Mouse (Mus musculus) embryo, embryonic 11 days (tissue): Measurements from ENCODE around the gene Mettl16.

Source experiments
- DNase-seq: peaks from one replicate; pipeline ENCODE4 v3.0.0-alpha.2; 2015

Gene Mettl16

DNA sequence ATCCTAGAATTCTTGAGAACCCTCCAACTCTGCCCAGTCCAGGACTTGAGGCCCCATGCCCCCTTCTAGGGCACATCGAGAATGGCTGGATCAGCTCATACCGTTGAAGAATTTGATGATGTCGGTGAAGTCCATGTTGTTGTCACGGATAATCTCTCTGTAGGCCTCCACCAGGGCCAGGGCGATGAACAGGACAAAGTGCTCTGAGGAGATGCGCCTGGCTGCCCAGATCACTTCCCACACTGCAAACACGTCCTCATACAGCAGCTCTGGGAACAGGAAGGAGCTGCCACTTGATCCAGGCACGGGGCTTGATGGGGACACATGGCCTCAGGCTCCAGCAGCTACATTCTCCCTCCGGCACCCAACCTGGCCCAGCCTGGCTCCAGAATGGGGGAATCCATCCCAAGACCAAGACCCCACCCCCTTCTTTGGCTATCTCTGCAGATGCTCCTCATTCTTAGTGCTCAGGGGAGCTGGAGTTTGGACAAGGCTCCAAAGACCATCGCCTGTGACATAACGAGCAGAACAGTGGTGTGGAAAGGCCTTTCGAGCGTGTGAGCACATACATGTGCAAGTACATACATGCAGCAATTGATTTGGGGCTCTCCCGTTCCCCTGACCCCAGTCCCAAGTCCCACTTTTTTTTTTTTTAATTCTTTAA lies 80.5 kb downstream of the Mettl16 start:
- DNase-seq, result no peak

- no peak for DNase-seq
These were observed 87.1 kb downstream of the Mettl16 start for GRCm38 (mm10) chr11:74857756-74858155.

DNA sequence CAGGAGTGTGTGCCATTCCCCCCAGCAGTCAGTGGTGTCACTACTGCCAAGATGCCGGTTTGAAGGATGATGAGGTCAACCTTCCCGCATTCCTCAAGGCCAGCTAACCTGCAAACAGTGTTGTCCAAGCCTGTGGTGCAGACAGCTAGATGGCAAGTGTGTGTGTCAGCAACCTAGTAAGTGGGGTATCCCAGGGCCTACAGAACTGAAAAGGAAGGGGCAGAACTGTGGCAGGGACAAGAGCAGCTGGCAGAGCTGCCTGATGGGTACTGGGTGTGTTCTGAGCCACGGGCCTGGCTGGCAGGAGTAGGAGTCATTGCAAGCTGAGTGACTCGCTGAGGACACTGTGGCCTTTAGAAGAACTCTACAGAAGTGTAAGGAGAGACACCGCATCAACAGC lies 91.5 kb downstream of the Mettl16 start:
- no peak for DNase-seq

GRCm38 (mm10) chr11:74863471-74863870 lies 92.8 kb downstream of the Mettl16 start:
- peak; percentile 47 for DNase-seq

- DNase-seq, result no peak
These were observed 93.8 kb downstream of the Mettl16 start for GRCm38 (mm10) chr11:74864421-74864820.

GRCm38 (mm10) chr11:74865252-74865651 lies 94.6 kb downstream of the Mettl16 start:
- no peak for DNase-seq

DNA sequence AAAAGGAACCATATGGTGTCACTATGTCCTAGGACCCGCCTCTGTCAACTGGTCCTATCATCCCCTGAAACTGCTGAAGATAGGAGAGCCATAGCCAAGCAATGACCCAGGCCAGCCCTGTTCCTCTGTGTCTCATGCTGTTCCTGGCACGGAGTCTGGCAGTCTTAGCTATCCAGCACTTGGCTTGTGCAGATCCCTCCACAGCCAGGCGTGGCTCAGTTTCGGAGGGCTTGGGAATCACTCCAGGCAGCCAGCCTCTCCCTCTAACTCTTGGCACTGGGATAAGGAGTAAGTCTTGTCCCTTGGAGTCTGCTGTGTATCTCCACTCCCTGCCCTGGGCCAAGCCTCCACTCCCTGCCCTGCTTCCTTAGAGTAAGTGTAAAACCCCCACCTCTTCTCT lies 96.0 kb downstream of the Mettl16 start:
- DNase-seq, result no peak

DNA sequence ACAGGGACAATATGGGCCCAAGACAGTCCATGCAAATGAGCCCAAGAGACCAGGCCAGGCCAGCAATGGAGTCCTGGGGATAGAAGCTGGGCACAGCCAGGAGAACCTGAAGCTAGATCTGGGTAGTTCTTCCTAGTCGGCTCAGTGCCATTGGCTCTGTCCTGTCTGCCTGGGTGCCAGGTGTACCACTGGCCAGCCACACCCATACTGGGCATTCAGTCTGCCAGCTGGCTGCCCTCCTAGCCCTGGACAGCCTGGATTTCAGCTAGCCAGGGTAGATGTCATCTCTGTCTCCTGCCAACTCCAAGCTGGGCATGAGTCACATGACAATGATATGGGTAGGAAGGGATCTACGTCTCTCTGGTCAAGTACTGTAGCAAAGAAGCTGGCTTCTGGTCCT lies 96.6 kb downstream of the Mettl16 start:
- no peak for DNase-seq

GRCm38 (mm10) chr11:74868046-74868760 lies 97.6 kb downstream of the Mettl16 start:
- DNase-seq, result no peak

DNA sequence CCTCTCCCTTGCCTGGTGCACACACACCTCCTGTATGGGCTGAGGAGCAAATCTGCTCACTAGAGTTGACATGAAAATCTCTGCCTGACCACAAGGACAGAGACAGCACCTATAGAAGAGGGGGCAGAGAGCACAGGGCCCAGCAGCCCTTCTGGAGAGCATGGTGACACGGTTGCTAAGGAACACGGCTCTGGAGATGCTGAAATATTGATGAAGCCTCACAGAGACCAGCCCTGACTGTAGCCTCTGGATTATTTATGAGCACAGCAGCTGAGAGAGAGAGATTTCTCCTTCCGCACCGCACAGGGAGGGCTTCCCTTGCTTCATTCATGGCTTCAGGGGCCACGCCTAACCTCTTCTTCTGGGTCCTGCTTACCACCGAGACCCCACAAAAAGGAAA lies 99.0 kb downstream of the Mettl16 start:
- DNase-seq, result no peak

- no peak for DNase-seq
These were observed 99.9 kb downstream of the Mettl16 start for GRCm38 (mm10) chr11:74870544-74870943.

DNA sequence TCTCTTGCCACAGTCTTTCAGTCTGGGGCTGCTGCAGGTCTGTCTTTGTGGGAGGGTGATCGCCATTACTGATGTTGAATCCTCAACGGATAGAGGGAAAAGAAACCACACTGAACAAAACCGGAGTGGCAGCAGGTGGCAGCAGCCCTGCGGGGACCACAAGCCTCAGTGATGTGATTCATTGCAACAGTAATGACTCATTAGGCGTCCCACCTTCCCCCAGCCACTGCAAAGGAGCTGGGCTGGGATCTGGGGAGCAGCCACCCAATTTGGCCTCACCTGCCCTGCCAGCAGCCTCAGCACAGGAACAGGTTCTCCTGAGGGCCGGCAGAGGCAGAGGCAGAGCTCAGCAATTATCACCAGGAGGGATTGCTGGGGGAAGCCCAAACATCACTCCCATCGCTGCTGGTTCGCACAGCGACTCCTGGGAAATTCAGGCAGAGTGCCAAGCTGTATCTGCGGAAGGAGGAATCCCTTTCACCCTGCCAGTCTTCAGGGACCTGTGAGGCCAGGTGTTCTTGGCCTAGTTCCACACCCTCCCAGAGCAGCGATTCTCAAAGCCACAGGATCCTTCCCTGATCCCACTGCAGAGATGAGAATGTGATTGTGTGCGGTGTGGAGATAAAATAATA lies 100.5 kb downstream of the Mettl16 start:
- DNase-seq, result peak; percentile 21

DNA sequence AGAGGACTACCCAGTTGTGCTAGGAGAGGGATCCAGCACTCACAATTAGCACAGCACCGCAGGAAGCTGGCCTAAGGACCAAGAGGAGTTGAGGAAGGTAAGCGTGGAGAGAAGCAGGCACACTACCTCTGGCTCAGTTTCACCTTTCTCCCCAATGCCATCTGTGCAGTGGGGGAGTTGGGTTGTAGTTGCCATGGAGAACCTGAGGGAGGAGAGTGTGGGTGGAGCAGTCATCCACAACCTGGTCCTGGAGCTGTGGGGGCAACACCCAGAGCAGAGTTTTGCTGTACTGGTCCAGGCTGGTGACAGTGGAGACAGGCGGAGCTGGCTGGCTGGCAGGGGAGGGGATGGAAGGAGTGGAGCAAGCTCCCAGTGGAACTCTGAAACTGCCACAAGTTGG lies 104.0 kb downstream of the Mettl16 start:
- DNase-seq, result no peak

- DNase-seq, result peak; percentile 79
These were observed 106.2 kb downstream of the Mettl16 start for GRCm38 (mm10) chr11:74876801-74877200.
